Mouse (Mus musculus) liver, embryonic 14.5 days (tissue): ENCODE results near the gene Gnrhr. TPM values are rescaled to one million over a fixed set of nuclear protein-coding genes. Genes with fewer than 3 reads are reported as not detected.
A peak's percentile ranks its signal among the peaks of the same experiment; 100 is the strongest.

Source experiments
- ATAC-seq: fragments of 200-750 bp; cut with Nextera tagmentation; 2 replicates; pipeline ENCODE4 v1.8.0; 2017; ENCODE audit warnings: moderate number of reproducible peaks, mild to moderate bottlenecking, moderate library complexity; ENCODE audit not compliant: insufficient read depth
- DNase-seq, 3 experiments: peaks; one replicate each; pipeline ENCODE4 v3.0.0-alpha.2; 2012 to 2013; ENCODE audit warnings: low read depth in 3 of 3, low spot score in 3 of 3
- H3K27ac ChIP-seq: fragments of 300-500 bp; sonication (generic); 2 replicates; pipeline ENCODE4 v1.5.1; 2014; ENCODE audit warnings: moderate library complexity, mild to moderate bottlenecking, control low read depth, inconsistent platforms
- H3K27me3 ChIP-seq: fragments of 300-500 bp; sonication (generic); 2 replicates; pipeline ENCODE4 v1.6.1; 2014; ENCODE audit warnings: mild to moderate bottlenecking, low read length, moderate library complexity; ENCODE audit not compliant: control insufficient read depth, insufficient read depth
- H3K36me3 ChIP-seq: fragments of 300-500 bp; sonication (generic); replicated peaks from 2 replicates; pipeline ENCODE4 v1.6.1; 2014; ENCODE audit warnings: low read depth; ENCODE audit not compliant: control insufficient read depth, insufficient read depth
- H3K4me1 ChIP-seq, 2 experiments: fragments of 200-500 bp in 1 of 2; fragments of 300-500 bp in 1 of 2; sonication (generic) in 1 of 2; replicated peaks; 2 replicates each; pipeline ENCODE4 v1.6.1; 2012 to 2014; ENCODE audit warnings: antibody characterized with exemption in 1 of 2, inconsistent platforms in 1 of 2, low read length in 1 of 2; ENCODE audit not compliant: control insufficient read depth in 2 of 2, insufficient read depth in 2 of 2
- H3K4me2 ChIP-seq: fragments of 300-500 bp; sonication (generic); 2 replicates; pipeline ENCODE4 v1.6.1; 2014; ENCODE audit warnings: low read depth, mild to moderate bottlenecking, control low read depth, moderate library complexity
- H3K4me3 ChIP-seq, 2 experiments: fragments of 200-500 bp in 1 of 2; fragments of 300-500 bp in 1 of 2; sonication (generic) in 1 of 2; 2 replicates each; pipeline ENCODE4 v1.5.1; 2012 to 2014; ENCODE audit warnings: low read depth in 2 of 2, low read length in 2 of 2, mild to moderate bottlenecking in 2 of 2, control low read depth in 1 of 2, inconsistent platforms in 1 of 2, moderate library complexity in 1 of 2; ENCODE audit not compliant: insufficient read depth in 1 of 2
- H3K9ac ChIP-seq: fragments of 300-500 bp; sonication (generic); replicated peaks from 2 replicates; pipeline ENCODE4 v1.6.1; 2014; ENCODE audit warnings: mild to moderate bottlenecking, control low read depth, moderate library complexity
- H3K9me3 ChIP-seq: fragments of 300-500 bp; sonication (generic); 2 replicates; pipeline ENCODE4 v1.6.1; 2016; ENCODE audit warnings: low read length, mixed read lengths; ENCODE audit not compliant: control insufficient read depth
- CTCF ChIP-seq: IDR thresholded peaks from 2 replicates; pipeline ENCODE4 v1.5.1; 2016; ENCODE audit warnings: antibody characterized with exemption, low read depth, control low read depth
- EP300 ChIP-seq: IDR thresholded peaks from 2 replicates; pipeline ENCODE4 v1.6.1; 2016; ENCODE audit warnings: antibody characterized with exemption, low read depth
- WGBS: fragments of 180-500 bp; shearing (Covaris S2); extraction: QIAGEN DNeasy Blood & Tissue Kit; methylation state at CpG from one replicate; pipeline ENCODE4 v1.1.7; 2014; ENCODE audit not compliant: insufficient replicate concordance; 5-methylcytosine and 5-hydroxymethylcytosine counted together
- polyA plus RNA-seq, 2 experiments: library from polyadenylated mRNA; depleted of rRNA in 1 of 2; stranded (reverse) in 1 of 2; unstranded in 1 of 2; fragments of >200 nt; fragmentation: Nextera tagmentation in 1 of 2; extraction: Ambion mirVana in 1 of 2; gene quantifications; 2 replicates each; pipeline versions ENCODE4 v1.2.1 to v1.2.3; 2012 to 2014

Gnrhr gene
- polyA plus RNA-seq, 2 experiments = not detected

DNA sequence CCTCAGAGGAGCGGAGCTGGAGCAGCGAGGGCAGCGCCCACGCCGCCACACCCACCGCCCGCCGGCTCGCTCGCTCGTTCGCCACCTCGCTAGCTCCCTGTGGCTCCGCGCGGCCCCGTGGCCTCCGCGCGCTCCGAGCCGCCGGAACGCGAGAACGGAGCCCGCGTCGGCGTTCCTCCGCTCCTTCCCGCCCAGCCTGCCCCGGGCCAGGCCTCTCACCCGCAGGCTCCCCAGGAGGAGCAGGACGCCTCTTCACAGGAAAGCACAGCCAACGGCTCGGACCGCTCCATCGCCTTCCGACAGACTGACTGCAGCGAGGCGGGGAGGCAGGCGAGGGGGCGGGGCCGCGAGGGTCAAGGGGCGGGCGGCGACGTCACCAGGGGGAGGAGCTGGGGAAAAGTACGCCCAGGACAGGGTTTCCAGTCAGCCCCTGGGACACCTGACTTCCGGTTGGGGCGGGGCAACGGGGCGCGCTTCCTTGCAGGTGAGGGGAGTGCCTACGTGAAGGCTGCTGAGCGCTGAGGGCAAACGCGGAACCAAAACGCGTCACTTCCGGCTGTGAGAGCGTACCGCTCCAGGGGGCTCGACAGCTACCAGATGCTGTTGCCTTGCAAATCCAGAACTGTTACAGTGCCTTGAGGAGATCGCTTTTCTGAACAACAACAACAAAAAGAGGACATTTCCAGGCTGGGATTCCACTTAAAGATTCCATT lies 25.1 kb downstream of the Gnrhr start, which contains the start of gene Uba6:
Uba6 (minus strand) TSS at position 355 of the 713 bp plus-strand sequence.
- ATAC-seq (peak; percentile 99), DNase-seq (peak; percentile 96 to 98 (median 97))
- Histone ChIP-seq H3K27me3 (no peaks in the 10 kb centered on the region), H3K4me1 (peaks cover 2 to 7% of the 10 kb centered on the region in 2 experiments; a peak in 2 of 4 replicates), H3K27ac (peak within 1 kb of the TSS; percentile 74), H3K4me2 (peak within 1 kb of the TSS; percentile 99), H3K9ac (peak within 1 kb of the TSS; percentile 75), H3K9me3 (no peaks in the 10 kb centered on the region), H3K36me3 (no peaks in the 10 kb centered on the region), H3K4me3 (peak within 1 kb of the TSS; percentile 66 to 88)
- TF ChIP-seq CTCF (no peak), EP300 (no peak)
- under 1% methylated on average over 67 of the region's 67 CpGs for WGBS

GRCm38 (mm10) chr5:86172088-86172448 lies 25.6 kb downstream of the Gnrhr start:
- peak in 1 of 3 experiments; percentile 10 for DNase-seq
- WGBS = under 1% methylated on average over 15 of the region's 15 CpGs

More at GRCm38 (mm10) chr5:86172088-86172448, 25.6 kb downstream of the Gnrhr start:
- peaks cover 2 to 7% of the 10 kb centered on the region in 2 experiments; a peak in 2 of 4 replicates for H3K4me1 ChIP-seq
- peak overlapping the region; percentile 99 for H3K4me2 ChIP-seq
- TF ChIP-seq EP300 (no peak), CTCF (no peak)
- peak overlapping the region; percentile 66 to 88 for H3K4me3 ChIP-seq
- H3K9ac ChIP-seq = peak overlapping the region; percentile 75
- ATAC-seq = no peak; the same call in 1 of the 2 replicates
- H3K27me3 ChIP-seq = no peaks in the 10 kb centered on the region
- H3K36me3 ChIP-seq = no peaks in the 10 kb centered on the region
- H3K27ac ChIP-seq = peak overlapping the region; percentile 74
- H3K9me3 ChIP-seq = no peaks in the 10 kb centered on the region

Other genes starting within 250 kb of the Gnrhr start
- gene Cenpc1, start 132.3 kb downstream of the Gnrhr start, polyA plus RNA-seq (2012; rRNA removed) = 3.3 and 6.6 TPM in 2 replicates
- gene Cenpc1, start 132.3 kb downstream of the Gnrhr start, polyA plus RNA-seq (2014; fragmentation: Nextera tagmentation; extraction: Ambion mirVana) = 12.9 and 13.5 TPM in 2 replicates
- 0.43 and 1.4 TPM in 2 replicates for gene Stap1, start 126.2 kb downstream of the Gnrhr start, polyA plus RNA-seq (2012; rRNA removed)
- 2.0 TPM in 2 replicates for gene Stap1, start 126.2 kb downstream of the Gnrhr start, polyA plus RNA-seq (2014; fragmentation: Nextera tagmentation; extraction: Ambion mirVana)
- gene Uba6, start 25.1 kb downstream of the Gnrhr start, polyA plus RNA-seq (2012; rRNA removed) = 1.7 and 2.5 TPM in 2 replicates
- gene Uba6, start 25.1 kb downstream of the Gnrhr start, polyA plus RNA-seq (2014; fragmentation: Nextera tagmentation; extraction: Ambion mirVana) = 4.2 and 5.1 TPM in 2 replicates
- gene Tmprss11c, start 91.4 kb upstream of the Gnrhr start, polyA plus RNA-seq (2012; rRNA removed) = not detected in 2 replicates
- not detected in 2 replicates for gene Tmprss11c, start 91.4 kb upstream of the Gnrhr start, polyA plus RNA-seq (2014; fragmentation: Nextera tagmentation; extraction: Ambion mirVana)
- not detected in 2 replicates for gene Tmprss11d, start 175.5 kb upstream of the Gnrhr start, polyA plus RNA-seq (2012; rRNA removed)
- gene Tmprss11d, start 175.5 kb upstream of the Gnrhr start, polyA plus RNA-seq (2014; fragmentation: Nextera tagmentation; extraction: Ambion mirVana) = not detected in 2 replicates